Mouse (Mus musculus) embryonic fibroblast, embryonic 13.5 days (primary cell): Measurements from ENCODE around the gene Gna11. TPM values are rescaled to one million over a fixed set of nuclear protein-coding genes. Genes with fewer than 3 reads are reported as not detected.

ENCODE experiments used
- H3K27ac ChIP-seq: 2 replicates; pipeline ENCODE4 v1.5.1; 2012; ENCODE audit warnings: low read length, control low read depth, inconsistent platforms; ENCODE audit not compliant: insufficient read depth
- H3K4me1 ChIP-seq: 2 replicates; pipeline ENCODE4 v1.6.1; 2011; ENCODE audit warnings: low read length; ENCODE audit not compliant: control insufficient read depth, insufficient read depth
- H3K4me3 ChIP-seq: 2 replicates; pipeline ENCODE4 v1.5.1; 2011; ENCODE audit warnings: mild to moderate bottlenecking, control low read depth, low read length; ENCODE audit not compliant: insufficient read depth
- CTCF ChIP-seq: IDR thresholded peaks from 2 replicates; pipeline ENCODE4 v1.5.1; 2011; ENCODE audit warnings: mild to moderate bottlenecking, control low read depth, low read length, moderate library complexity, borderline replicate concordance; ENCODE audit not compliant: insufficient read depth
- POLR2A ChIP-seq: IDR thresholded peaks from 2 replicates; pipeline ENCODE4 v1.6.1; 2011; ENCODE audit warnings: low read depth, mild to moderate bottlenecking, control low read depth, low read length, moderate library complexity
- polyA plus RNA-seq: library from polyadenylated mRNA; stranded (reverse); fragments of >200 nt; gene quantifications from 2 replicates; pipeline ENCODE4 v1.2.4, GENCODE M21; 2011; ENCODE audit warnings: low read depth; ENCODE audit not compliant: missing spikeins, insufficient read length

Gene Gna11
- polyA plus RNA-seq, 1 experiment: 66.3 TPM

GRCm38 (mm10) chr10:81510246-81510810 lies 34.7 kb downstream of the Gna11 start:
- H3K4me3 ChIP-seq: no peak overlapping the region
- H3K27ac ChIP-seq: no peak overlapping the region
- no peaks in the 10 kb centered on the region for H3K4me1 ChIP-seq
- TF ChIP-seq CTCF: no peak

DNA sequence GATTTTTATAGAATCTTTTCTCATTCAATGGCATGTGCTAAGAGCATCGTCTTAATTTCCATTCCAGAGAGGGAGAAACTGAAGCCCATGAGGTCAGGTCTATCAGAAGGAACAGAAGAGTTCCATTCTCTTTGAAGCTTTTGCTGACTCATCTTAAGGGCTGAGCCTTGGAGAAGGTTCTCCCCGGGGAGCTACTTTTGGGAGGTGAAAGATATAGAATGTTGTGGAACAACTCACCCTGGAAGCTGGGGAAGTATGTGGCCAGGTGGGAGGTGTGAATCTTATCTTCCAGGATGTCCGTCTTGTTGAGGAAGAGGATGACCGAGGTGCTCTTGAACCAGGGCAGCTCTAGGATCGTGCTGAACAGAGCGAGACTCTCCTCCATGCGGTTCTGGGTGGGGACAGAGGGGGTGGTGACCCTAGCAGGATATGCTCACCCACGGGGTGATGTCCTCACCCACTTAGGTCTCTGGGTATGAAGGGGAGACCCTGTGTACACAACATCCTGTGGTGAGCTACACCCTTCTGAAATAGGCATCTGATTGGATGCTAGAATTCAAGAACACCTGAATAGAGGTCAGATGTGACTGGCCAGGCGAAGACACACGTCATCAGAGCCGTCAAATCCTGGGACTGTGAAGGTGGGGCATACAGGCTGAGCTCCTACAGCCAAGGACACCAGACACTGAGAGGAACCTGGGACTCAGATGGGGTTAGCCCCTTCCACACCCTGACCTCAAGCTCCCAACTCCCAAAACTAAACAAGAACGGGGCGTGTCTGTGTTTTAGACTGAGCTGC lies 37.1 kb downstream of the Gna11 start:
- Histone ChIP-seq H3K27ac (no peak overlapping the region), H3K4me3 (no peak overlapping the region), H3K4me1 (no peaks in the 10 kb centered on the region)
- TF ChIP-seq POLR2A (no peak), CTCF (no peak)

DNA sequence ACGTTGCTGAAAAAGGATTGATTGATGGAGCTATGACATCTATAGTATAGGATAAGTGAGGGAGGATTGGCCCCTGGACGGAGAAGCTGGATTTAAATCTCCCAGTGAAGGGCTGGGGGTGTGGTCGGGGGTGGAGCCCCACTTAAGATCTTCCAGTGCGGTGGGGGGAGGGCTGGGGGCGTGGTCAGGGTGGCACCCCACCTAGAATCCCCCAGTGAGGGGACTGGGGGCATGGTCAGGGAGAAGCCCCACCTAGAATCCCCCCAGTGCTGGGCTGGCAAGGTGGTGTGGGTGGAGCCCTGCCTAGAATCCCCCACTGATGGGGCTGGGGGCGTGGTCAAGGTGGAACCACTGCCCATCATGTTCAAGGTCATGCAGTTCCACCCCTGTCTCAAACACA lies 37.9 kb downstream of the Gna11 start:
- Histone ChIP-seq H3K4me1 (no peaks in the 10 kb centered on the region), H3K27ac (no peak overlapping the region), H3K4me3 (no peak overlapping the region)
- no peak for TF ChIP-seq CTCF
- no peak for TF ChIP-seq POLR2A

- TF ChIP-seq CTCF: no peak
- no peak for TF ChIP-seq POLR2A
- H3K27ac ChIP-seq: no peak overlapping the region
- no peak overlapping the region for H3K4me3 ChIP-seq
- H3K4me1 ChIP-seq: no peaks in the 10 kb centered on the region
Observed at GRCm38 (mm10) chr10:81505016-81505664, 39.9 kb downstream of the Gna11 start.

GRCm38 (mm10) chr10:81502658-81503057 lies 42.3 kb downstream of the Gna11 start:
- Histone ChIP-seq H3K4me3 (no peak overlapping the region), H3K4me1 (no peaks in the 10 kb centered on the region), H3K27ac (no peak overlapping the region)
- peak; percentile 99 for TF ChIP-seq CTCF
- no peak for TF ChIP-seq POLR2A

DNA sequence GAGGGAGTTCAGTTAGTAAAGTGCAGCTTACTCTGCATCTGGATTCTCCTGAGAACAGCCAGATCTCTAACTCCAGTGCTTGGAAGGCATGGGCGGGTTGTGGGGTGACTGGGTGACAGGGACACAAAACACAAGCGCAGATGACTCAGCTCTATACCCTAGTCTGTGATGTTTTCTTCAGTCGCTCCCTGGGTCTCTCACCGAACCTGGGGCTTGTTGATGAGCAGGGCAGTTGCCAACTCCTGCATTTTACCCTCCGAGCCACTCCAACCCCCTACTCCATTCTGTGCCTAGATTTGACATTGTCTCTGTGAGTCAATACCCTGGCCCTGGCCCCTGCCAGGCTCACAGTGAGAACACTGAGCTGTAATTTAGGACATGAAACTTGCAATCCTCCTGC lies 43.1 kb downstream of the Gna11 start:
- Histone ChIP-seq H3K27ac (no peak overlapping the region), H3K4me3 (no peak overlapping the region), H3K4me1 (no peaks in the 10 kb centered on the region)
- TF ChIP-seq CTCF (no peak), POLR2A (no peak)

DNA sequence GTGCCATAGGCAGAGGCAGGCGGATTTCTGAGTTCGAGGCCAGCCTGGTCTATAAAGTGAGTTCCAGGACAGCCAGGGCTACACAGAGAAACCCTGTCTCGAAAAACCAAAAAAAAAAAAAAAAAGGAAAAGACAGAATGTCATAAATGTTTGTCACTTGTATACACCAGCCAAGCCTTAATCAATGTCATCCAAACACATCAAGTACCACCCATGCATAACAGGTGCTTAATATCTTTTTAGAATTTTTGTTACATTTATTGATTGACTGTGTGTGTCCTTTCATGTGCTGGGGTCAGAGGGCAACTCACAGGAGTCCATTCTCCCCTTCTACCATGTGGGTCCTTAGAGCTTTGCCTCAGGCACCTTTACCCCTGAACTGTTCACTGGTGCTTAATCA lies 45.0 kb downstream of the Gna11 start, which contains the start of gene S1pr4:
Gene S1pr4, minus strand, starts transcription at position 101 of the 400 bp plus-strand sequence.
- TF ChIP-seq CTCF (no peak), POLR2A (no peak)
- H3K4me3 ChIP-seq: no peak within 1 kb of the TSS
- H3K27ac ChIP-seq: no peak within 1 kb of the TSS

GRCm38 (mm10) chr10:81499250-81499901 lies 45.6 kb downstream of the Gna11 start:
- TF ChIP-seq POLR2A (no peak), CTCF (no peak)
- no peak overlapping the region for H3K4me3 ChIP-seq
- H3K4me1 ChIP-seq: no peaks in the 10 kb centered on the region
- H3K27ac ChIP-seq: no peak overlapping the region

More for the DNA sequence above, 45.0 kb downstream of the Gna11 start, which contains the start of gene S1pr4:
- no peaks in the 10 kb centered on the region for H3K4me1 ChIP-seq

GRCm38 (mm10) chr10:81498316-81499249 lies 46.4 kb downstream of the Gna11 start:
- TF ChIP-seq POLR2A (no peak), CTCF (no peak)
- Histone ChIP-seq H3K4me1 (no peaks in the 10 kb centered on the region), H3K27ac (no peak overlapping the region), H3K4me3 (no peak overlapping the region)
